27 mouse cellular contexts compared by ENCODE assay signal in the genomic region with DNA sequence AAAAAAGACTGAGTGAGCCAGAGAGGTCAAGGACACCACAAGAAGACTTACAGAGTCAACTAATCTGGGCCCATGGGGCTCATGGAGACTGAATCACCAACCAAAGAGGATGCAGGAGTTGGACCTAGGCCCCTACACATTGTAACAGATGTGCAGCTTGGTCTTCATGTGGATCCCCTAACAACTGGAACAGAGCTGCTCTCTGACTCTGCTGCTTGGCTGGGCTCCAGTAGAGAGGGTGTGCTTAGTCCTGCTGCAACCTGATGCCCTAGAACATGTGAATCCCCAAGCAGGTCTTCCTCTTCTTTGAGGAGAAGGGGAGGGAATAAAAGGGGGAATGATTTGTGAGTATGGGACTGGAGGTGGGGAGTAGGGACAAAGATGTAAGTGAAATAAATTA.
DNase-seq lines count a peak whose midpoint lies in the region; ATAC-seq and TF ChIP-seq lines count a peak whose summit lies in the region.
"Had no signal": no experiment of that assay in that cellular context is flagged by ENCODE, and none has a peak within 500 bp of the region (broad histone marks: within the 10 kb centered on the region; RNA-seq: fewer than 3 reads in every experiment).

No protein-coding gene starts in this region.

- no peak overlapping the region for H3K4me3 ChIP-seq in cerebellum, adult 2 months (replicated peaks; ENCODE audit: insufficient read depth, low read depth, low read length)
- no peak overlapping the region for H3K4me3 ChIP-seq in intestine, postnatal 0 days (ENCODE audit: low read depth, low read length)
- H3K4me3 ChIP-seq: embryonic facial prominence, embryonic 13.5 days; erythroblast, embryonic 14.5 days; hindbrain, embryonic 13.5 days; limb, embryonic 12.5 days; liver, embryonic 12.5 days had no signal

- ATAC-seq in intestine, postnatal 0 days = no peak
- ATAC-seq: CD4-positive, CD25-positive, alpha-beta regulatory T cell, adult 4 months; liver, embryonic 12.5 days had no signal

- no peak overlapping the region for H3K9ac ChIP-seq in intestine, postnatal 0 days (ENCODE audit: low read depth, low read length)
- H3K9ac ChIP-seq: embryonic facial prominence, embryonic 13.5 days; hindbrain, embryonic 13.5 days; limb, embryonic 12.5 days; liver, embryonic 12.5 days had no signal

- no peak for TF ChIP-seq CTCF in cerebellum, adult 2 months (IDR thresholded peaks at IDR 0.05; ENCODE audit: borderline replicate concordance, insufficient read depth, low read depth, low read length)
- TF ChIP-seq CTCF in intestine, postnatal 0 days (IDR thresholded peaks at IDR 0.05; ENCODE audit: low read depth) = no peak

- H3K4me1 ChIP-seq in cerebellum, adult 2 months (ENCODE audit: control insufficient read depth, insufficient read depth, low read length) = no peaks in the 10 kb centered on the region
- no peaks in the 10 kb centered on the region for H3K4me1 ChIP-seq in intestine, postnatal 0 days (replicated peaks; ENCODE audit: control insufficient read depth, insufficient read depth, low read length)
- H3K4me1 ChIP-seq: embryonic facial prominence, embryonic 13.5 days; limb, embryonic 12.5 days; liver, embryonic 12.5 days had no signal

- peak; percentile 10 for DNase-seq in adrenal gland, postnatal 25 days
- no peak for DNase-seq in adrenal gland, postnatal 14 days
- DNase-seq in heart, adult 11 months = peak; percentile 45
- DNase-seq in heart, adult 9 months (ENCODE audit: low spot score in 2 of 2) = no peak
- peak; percentile 22 for DNase-seq in gastrocnemius, adult 18-20 months (ENCODE audit: low spot score)
- DNase-seq in gastrocnemius, postnatal 25 days = peak; percentile 35
- DNase-seq in cerebellum, adult 2 months = no peak
- DNase-seq: adrenal gland, adult 2 months; cerebellum, adult 8-10 months; cerebellum, postnatal 36 days; heart, postnatal 4 days; kidney, adult 11 months; kidney, postnatal 25 days; lung, adult 18-20 months; lung, postnatal 14 days; midbrain, embryonic 14.5 days; right cerebral cortex, postnatal 25 days; thymus, adult 2 months; thymus, postnatal 36 days had no signal

- H3K4me2 ChIP-seq in intestine, postnatal 0 days (replicated peaks; ENCODE audit: low read depth) = no peak overlapping the region
- H3K4me2 ChIP-seq: embryonic facial prominence, embryonic 13.5 days; heart, embryonic 11.5 days; hindbrain, embryonic 13.5 days; limb, embryonic 12.5 days; liver, embryonic 12.5 days had no signal

- H3K36me3 ChIP-seq in intestine, postnatal 0 days (ENCODE audit: control insufficient read depth, insufficient read depth) = no peaks in the 10 kb centered on the region
- H3K36me3 ChIP-seq: embryonic facial prominence, embryonic 13.5 days; hindbrain, embryonic 13.5 days; limb, embryonic 12.5 days; liver, embryonic 12.5 days had no signal

- H3K27me3 ChIP-seq in cerebellum, adult 2 months (ENCODE audit: control insufficient read depth, insufficient read depth, low read length) = no peaks in the 10 kb centered on the region
- no peaks in the 10 kb centered on the region for H3K27me3 ChIP-seq in intestine, postnatal 0 days (replicated peaks; ENCODE audit: control insufficient read depth, insufficient read depth, low read length)
- H3K27me3 ChIP-seq: embryonic facial prominence, embryonic 13.5 days; hindbrain, embryonic 13.5 days; limb, embryonic 12.5 days; liver, embryonic 12.5 days had no signal

- H3K27ac ChIP-seq in cerebellum, adult 2 months (ENCODE audit: insufficient read depth, low read length) = no peak overlapping the region
- H3K27ac ChIP-seq in intestine, postnatal 0 days (ENCODE audit: low read depth, low read length) = no peak overlapping the region
- H3K27ac ChIP-seq: embryonic facial prominence, embryonic 13.5 days; hindbrain, embryonic 13.5 days; limb, embryonic 12.5 days; liver, embryonic 12.5 days had no signal

- no peak for TF ChIP-seq POLR2A in cerebellum, adult 2 months (IDR thresholded peaks at IDR 0.05; ENCODE audit: borderline replicate concordance, insufficient read depth, low read length)

- no peaks in the 10 kb centered on the region for H3K9me3 ChIP-seq in intestine, postnatal 0 days (ENCODE audit: control insufficient read depth)
- H3K9me3 ChIP-seq: embryonic facial prominence, embryonic 13.5 days; hindbrain, embryonic 13.5 days; limb, embryonic 12.5 days; liver, embryonic 12.5 days had no signal

Comparison
In these comparisons a context has a peak if more than half of its experiments do, and no peak if none do; other contexts are left out.
1. DNase-seq: peak in adrenal gland, postnatal 25 days (single experiment), heart, adult 11 months (single experiment), gastrocnemius, adult 18-20 months (single experiment) and gastrocnemius, postnatal 25 days (single experiment); none in adrenal gland, postnatal 14 days (single experiment), heart, adult 9 months (0 of 2) and cerebellum, adult 2 months (0 of 2).